Mouse (Mus musculus): Measurements from ENCODE around the gene Vwf. TPM values are rescaled to one million over a fixed set of nuclear protein-coding genes. Genes with fewer than 3 reads are reported as not detected.

Vwf gene
- total RNA-seq, 2 experiments from 2014 or later, result 12.2 to 14.2 TPM

DNA sequence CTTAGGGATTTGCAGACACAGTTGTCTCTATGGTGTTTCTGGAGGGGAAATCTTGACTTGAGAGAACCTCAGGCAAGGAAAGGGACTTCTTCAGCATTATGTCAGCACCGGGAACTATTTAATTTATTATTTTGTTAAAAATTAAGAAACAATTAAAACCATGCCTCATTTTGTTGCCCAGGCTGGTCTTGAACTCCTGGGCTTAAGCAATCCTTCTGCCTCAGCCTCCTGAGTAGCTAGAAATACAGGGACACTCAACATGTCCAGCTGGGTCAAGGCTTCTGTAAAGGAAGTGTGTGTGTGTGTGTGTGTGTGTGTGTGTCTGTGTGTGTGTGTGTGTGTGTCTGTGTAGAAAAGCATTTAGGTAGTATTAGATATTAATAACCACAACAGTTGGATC, 71.3 kb downstream of the Vwf start:
- no peak for DNase-seq (ENCODE audit: low spot score in 2 of 2)

DNA sequence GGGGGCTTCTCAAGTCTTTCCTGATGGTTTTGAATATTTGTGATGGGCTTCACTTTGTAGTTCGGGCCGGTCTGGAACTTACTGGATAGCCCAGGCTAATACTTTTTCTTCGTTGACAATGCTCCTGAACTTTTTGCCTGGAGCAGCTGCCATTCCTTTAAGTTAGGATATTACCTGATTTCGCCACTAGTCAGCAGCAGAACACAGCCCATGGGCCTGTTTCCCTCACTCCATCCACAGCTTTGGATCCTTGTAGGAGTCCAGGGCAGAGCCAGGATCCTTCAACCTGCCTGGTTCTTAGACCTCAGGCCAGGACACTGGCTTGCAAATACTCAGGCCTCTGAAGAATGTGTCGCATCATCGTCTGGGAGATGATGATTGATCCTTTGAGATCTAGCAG, 74.2 kb downstream of the Vwf start:
- DNase-seq (ENCODE audit: low spot score in 2 of 2), result peak in 1 of 2 experiments; percentile 81

DNA sequence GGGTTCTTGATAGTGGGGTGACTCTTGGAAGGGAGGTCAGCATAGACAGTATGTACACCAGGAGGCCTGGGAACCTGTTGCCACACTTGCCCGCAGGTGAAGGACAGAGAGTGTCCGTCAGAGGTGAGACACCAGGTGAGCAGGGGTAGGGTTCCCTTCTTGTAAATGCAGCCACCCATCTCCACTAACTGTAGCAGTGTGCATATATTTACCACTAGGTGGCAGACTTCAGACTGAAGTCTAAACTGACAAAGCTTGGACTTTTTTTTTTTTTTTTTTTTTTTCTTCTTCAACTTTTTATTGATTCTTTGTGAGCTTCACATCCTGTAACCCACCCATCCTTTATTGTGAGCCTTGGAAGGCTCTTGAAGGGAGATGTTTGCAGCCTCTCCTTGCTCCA, 75.9 kb downstream of the Vwf start:
- peak in 1 of 2 experiments; percentile 34 for DNase-seq (ENCODE audit: low spot score in 2 of 2)

DNA sequence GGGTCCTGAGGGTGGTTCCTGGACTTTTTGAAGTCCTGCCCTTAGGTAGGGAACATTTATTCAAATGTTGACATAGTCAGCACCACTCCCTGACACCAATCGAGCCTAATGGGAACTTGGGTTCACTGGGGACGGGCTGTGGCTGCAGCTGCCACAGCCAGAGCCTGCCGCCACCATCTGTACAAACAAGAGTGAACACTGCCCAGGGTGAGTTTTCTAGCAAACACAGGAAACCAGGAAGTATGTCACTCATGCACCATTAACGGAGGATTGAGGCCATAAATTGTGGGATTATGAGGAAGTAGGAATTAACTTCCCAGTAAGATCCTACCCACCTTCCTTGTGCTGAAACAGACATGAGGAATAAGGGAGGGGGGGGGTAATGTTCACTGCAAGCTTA, 93.9 kb downstream of the Vwf start:
- no peak for DNase-seq (ENCODE audit: low spot score in 2 of 2)

DNA sequence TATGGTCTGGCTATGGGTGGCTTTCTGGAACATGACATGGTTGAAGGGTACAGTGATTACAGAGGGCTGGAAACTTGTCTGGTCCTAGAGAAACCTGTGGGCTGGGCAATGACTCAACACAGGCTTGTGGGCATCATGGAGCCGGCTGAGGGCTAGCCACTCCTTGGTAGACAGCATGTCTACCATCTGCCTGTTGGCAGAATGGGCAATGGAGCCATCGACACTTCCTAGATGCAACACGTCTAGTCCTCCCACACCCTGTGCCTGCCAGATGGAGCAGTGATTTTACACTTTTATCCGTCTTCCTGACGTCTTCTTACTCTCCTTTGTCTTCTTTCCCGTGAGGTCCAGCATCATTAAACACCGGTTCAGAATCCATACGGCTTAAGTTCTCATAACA, 94.6 kb downstream of the Vwf start:
- DNase-seq (ENCODE audit: low spot score in 2 of 2), result peak; percentile 40 to 49

DNA sequence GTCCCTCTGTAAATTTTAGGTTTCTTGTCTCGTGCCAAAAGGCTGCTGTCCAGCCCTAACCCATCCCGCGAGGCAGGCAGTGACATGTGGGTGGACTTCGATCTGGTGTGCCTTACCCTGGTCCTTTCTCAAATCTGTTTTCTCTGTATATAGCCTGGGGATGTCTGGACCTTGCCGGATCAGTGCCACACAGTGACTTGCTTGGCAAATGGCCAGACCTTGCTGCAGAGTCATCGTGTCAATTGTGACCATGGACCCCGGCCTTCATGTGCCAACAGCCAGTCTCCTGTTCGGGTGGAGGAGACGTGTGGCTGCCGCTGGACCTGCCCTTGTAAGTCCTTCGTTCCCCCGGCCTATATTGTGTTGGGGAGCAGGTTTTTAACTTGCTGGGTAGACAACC, 102.4 kb downstream of the Vwf start:
- no peak for DNase-seq (ENCODE audit: low spot score in 2 of 2)

DNA sequence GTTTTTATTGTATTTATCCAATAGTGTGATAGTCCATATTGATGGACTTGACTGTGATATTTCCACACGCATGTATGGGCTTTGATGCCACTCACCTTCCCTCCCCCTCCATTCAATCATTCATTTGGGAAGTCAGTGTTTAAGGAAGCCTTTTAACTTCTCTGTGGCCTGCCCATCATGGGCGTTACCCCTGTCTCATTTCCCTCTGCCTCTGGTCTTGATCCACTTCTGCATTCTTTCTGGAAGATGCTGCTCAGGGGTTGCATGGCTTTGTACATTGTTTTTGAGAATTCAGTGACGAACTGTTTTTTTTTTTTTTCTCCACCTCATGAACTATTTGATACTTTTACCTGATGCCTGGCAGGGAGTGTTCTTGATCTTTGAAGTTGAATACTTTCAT, 104.8 kb downstream of the Vwf start:
- no peak for DNase-seq (ENCODE audit: low spot score in 2 of 2)

DNA sequence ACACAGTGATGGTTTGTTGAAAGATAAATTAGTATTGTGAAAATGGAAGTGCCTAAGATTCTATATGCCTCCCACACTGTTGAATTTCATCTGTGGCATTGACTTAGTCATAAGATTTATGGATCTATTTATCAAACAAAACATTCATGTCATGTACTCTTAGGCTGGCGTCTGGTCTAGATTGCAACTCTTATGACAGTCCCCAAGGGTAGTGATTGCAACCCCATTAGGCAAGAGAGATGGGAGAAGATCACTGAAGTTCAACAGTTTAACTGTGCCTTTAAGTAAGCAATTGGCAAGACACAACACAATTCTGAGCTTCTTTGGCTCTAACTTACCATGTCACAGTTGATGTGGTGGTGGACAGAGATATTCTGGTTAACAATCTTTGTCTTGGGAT, 106.8 kb downstream of the Vwf start:
- DNase-seq (ENCODE audit: low spot score in 2 of 2), result no peak

DNA sequence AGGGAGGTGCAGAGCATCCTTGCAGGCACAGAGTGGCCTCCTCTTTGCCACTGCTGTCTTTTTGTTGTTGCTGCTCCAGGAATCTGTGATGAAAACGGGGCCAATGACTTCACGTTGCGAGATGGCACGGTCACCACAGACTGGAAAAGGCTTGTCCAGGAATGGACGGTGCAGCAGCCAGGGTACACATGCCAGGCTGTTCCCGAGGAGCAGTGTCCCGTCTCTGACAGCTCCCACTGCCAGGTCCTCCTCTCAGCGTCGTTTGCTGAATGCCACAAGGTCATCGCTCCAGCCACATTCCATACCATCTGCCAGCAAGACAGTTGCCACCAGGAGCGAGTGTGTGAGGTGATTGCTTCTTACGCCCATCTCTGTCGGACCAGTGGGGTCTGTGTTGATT, 110.3 kb downstream of the Vwf start:
- no peak for DNase-seq (ENCODE audit: low spot score in 2 of 2)

DNA sequence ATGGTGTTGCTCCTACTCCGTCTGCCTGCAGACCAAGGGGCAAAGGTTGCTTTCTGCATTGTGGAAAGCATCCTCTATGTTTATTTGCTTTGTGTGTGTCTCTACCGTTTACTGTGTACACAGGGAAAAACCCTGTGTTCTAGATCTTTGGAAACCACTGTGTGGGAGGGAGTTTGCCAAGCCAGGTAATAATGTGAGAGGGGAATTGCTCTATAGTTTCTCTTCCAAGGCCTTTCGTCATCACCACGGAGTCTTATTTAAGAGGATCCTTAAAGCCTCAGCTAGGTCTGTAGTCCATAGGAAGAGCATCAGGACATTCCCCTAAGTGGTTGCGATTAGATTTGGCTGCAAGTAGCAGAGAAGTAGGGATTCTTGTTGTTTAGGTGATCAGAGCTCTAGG, 111.4 kb downstream of the Vwf start:
- DNase-seq (ENCODE audit: low spot score in 2 of 2), result no peak

DNA sequence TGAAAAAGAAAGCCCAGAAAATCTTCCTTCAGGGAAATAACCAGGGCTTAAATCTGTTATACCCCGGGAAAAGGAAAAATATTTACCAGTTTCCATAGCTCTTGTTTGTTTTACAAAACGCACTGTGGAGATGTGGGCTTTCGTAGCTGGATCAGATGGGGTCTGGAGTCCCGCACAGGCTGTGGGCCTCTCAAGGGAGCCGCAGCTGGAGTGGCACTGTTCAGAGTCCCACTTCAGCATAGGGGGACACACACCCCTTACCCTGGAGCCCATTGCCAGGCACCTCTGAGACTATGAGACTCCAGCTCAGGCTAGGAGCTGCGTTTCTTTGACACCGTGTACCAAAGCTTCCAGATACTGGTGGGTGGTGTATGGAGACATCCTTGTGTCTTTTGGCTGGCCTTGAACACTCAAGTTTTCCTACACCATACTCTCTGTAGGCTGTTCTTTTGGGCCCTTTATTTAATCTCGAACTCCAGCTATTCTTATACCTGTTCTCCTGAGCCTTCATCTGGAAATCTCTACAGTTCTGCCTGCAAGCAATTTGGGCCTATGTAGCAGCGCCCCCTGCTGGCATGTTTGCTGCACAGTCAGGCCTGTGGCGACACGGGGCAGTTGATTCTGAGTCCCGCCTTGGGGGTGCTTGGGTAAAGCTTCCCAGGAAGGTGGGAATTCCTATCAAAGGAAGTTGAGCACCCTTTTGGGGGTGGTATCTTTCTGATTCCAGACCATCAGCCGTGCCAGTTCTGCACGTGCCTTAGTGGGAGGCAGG, 114.7 kb downstream of the Vwf start:
- peak; percentile 32 to 68 for DNase-seq (ENCODE audit: low spot score in 2 of 2)

DNA sequence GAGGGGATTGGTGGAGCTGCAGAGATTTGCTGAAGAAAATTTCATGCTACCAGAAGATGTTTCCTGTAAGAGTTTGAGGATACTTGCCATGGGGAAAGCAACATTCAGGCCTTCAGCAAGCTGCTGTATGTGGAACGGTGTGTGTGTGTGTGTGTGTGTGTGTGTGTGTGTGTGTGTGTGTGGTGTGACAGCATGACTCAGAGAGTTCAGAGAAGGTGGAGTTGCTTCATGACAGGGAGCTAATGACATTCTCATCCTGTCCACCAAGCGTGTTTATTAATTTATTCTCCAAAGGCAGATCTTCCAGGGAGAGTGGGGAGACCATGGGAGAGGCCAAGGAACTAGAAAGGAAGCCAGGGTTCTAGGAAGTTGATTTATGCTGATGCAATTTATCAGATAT, 117.3 kb downstream of the Vwf start:
- no peak for DNase-seq (ENCODE audit: low spot score in 2 of 2)

DNA sequence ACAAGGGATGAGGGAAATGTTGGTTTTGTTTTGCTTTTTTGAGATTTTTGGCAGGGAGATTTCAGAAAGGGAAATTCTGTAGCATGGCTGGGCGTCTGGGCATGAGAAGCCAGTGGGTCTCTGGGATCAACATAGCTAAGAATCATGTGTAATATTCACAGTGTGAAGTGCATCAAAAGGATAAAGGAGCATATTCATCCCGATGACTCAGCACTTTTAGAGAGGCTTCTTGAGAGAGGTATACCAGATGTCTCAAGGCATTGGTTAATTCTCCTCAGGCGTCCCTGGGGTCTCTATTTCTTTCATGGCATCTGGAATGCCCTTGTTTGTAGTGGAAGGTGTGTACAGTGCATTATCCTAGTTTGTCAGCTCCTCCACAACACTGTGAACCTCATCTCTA, 125.3 kb downstream of the Vwf start:
- DNase-seq (ENCODE audit: low spot score in 2 of 2), result no peak

DNA sequence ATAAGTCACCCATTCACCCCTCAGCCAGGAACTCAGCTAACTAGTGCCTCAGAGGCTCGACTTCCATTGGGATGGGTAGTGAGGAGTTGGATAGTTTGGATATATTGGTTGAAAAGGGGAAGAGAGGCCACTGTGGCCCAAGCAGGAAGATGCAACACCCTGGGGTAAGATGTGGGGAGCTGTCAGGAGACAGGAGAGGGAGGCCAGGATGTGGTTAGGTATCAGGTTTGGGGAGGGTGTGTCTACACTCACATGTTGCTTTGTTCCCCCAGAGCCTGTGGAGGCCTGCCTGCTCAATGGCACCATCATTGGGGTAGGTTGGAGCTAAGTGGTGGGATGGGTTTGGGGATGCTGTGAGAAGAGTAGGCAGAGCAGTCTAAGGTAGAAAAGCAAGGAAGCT, 131.9 kb downstream of the Vwf start:
- no peak for DNase-seq (ENCODE audit: low spot score in 2 of 2)

DNA sequence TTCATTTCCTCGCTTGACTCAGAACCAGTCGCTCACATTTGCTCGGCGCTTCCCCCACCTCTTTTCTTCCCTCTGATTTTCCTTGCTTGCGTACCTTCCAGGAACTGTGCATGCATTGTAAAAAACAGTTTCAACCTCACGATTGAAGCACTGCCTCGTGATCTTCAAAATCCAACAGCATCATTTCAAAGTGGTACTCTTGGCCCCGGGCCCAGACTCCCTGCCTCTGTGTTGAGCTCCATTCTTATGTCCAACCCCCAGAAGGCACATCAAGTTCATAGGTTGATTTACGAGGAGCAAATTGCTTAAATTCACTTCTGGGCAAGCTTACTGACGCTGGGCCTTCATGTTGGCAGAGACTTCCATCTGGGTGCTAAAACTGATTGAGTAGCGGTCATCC, 134.0 kb downstream of the Vwf start:
- DNase-seq (ENCODE audit: low spot score in 2 of 2), result no peak

DNA sequence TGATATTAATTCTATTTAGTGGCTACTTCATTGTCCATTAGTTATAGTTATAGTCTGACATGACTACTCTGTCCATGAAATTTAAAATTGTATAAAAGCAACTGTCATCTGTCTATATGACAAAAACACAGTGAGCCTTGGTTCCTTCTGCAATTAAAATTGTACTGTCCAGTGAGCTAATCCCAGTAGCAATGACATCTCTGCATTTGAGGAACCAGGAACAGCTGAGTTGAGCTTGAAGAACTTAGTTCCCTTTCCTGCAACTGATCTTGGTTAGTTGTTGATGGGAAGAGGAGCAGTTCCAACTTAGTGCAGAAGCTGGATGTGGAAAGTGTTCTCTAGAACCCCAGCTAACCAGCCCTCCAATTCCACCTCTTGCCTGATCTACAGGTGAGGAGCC, 138.8 kb downstream of the Vwf start:
- DNase-seq (ENCODE audit: low spot score in 2 of 2), result no peak

DNA sequence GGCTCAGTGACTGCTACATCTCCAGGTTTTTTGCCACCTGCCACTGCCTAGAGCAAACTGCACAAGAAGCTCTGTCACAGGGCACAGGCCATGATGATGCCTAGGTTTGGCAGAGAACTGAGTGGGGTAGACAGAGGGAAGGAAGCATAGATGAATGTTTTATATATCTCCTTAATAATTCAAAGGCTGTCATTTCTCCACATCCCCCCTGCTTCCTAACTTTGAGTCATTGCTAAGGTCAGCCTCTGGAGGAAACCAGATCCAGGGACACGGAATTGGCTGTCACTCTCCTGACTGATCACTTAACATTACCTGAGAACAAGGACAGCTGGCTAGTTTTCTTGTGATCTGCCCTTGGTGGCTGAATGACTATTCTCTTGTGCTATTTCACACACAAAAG, 141.4 kb downstream of the Vwf start:
- DNase-seq (ENCODE audit: low spot score in 2 of 2), result no peak

DNA sequence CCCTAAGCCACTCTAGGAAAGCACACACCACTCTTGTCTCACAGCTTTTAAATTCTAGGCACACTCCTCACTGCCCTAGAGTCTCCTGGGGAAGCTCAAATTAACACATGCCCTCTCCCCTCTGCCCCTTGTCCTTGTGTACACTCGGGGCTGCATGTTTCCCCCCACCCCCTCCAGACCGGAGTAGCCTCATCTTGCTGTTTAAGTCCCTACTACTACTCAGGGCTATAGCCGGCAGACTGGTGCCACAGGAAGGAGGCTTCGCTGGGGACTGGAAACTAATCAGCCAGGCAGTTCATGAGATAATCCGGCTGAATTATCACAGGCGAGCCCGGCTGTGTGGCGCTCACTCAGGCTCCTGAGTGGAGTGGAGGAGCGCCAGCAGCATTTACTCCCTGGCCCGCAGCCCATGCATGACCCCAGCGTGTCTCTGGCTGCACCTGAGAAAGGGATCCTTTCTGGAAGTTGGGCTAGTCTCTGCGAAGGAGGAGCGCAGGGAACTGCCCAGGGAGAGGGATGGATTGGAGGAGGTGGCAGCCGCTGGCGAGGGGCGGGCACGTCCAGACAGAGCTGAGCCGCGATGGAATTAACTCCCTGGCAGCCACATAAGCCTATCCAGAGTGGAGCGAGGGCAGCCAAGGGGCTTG, 143.6 kb downstream of the Vwf start, which contains the start of gene Ano2:
TSS of gene Ano2 (plus strand) at position 363 of the 647 bp plus-strand sequence.
- DNase-seq (ENCODE audit: low spot score in 2 of 2), result peak in 1 of 2 experiments; percentile 5

DNA sequence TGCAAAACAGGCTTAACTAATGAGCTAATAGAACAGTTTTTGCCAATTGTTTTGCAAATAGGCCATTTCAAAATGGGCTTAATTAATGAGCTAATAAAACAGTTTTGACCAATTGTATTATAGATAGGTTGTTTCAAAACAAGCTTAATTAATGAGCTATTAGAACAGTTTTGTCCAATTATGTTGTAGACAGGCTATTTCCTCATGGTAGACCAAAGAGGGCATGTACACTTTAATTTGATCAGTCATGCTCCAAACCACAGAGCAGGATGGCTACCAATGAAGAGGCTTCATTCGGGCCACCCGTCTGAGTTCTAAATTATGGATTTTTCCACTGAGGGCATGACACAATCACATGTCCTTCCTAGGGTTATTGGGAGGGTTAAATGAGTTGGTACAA, 154.6 kb downstream of the Vwf start:
- no peak for DNase-seq (ENCODE audit: low spot score in 2 of 2)

DNA sequence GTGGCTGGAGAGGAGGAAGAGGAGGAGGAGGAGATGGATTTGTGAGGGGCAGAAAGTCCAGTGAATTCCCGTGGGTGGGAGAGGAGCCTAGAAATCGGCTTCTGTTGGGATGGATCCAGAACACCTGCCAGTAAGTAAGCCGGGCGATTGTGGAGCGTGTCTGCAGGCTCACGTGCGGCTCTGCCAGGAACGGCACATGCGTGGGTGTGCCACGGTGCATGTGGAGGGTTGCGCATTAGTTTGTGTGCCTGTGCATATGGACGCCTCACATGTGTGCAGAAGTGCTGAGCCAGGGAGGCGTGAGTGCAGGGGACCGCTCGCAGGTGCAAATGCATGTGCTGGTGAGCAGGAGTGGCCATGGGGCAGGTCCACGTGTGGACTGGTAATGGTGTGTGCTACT, 164.7 kb downstream of the Vwf start:
- DNase-seq (ENCODE audit: low spot score in 2 of 2), result peak; percentile 50 to 68

DNA sequence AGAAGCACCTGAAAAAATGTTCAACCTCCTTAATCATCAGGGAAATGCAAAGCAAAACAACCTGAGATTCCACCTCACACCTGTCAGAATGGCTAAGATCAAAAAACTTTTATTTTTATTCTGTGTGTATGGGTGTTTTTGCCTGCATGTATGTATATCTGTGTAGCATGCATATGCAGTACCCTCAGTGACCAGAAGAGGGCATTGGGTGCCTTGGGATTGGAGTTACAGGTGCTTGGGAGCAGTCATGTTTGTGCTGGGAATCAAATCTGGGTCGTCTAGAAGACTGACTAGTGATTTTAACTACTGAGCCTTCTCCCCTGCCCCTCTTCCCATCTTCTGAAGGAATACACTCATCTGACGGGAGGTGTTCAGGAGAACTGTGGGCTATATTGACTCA, 179.8 kb downstream of the Vwf start:
- no peak for DNase-seq (ENCODE audit: low spot score in 2 of 2)

DNA sequence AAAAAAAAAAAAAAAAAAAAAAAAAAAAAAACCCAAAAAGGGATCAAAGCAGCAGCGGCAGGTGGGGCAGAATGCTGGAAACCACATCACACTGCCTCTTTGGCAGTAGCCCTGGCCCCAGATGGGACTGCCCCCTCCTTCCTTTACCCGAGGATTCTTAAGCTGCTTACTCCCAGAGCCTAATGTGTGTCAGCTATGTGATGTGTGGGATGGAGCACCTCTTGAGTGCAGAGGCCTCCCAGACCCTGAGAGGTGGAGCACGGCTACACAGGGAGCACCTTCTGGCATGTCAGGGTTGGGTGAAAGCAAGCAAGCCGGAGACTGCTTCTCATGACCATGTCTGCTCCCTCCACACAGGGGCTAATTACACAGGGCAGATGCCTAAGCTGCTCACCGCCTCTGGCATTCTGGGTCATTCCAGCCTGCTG, 180.9 kb downstream of the Vwf start:
- no peak for DNase-seq (ENCODE audit: low spot score in 2 of 2)

DNA sequence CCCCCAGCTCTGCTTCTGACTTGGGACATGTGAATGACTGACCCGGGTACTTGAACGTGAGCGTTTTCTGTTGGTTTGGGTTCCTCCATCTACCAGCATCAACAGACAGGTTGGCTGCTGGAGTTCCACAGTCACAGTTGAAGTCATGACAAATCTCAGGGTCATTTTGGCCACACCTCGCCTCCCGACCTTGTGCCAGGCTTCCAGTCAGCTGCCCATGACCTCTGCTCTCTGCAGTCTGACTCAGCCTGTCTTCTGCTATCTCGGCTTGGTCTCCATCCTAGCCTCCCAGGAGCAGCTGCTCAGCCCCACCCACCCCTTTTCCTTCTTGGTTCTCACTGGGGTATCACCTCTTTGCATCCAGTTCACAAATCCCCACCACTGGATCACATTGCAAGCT, 182.9 kb downstream of the Vwf start:
- DNase-seq (ENCODE audit: low spot score in 2 of 2), result no peak

Data from layer of hippocampus, adult 18-20 months (tissue).